Mouse (Mus musculus): ENCODE results near the gene Gm7168. TPM values are rescaled to one million over a fixed set of nuclear protein-coding genes. Genes with fewer than 3 reads are reported as not detected.
"Not testable (repeated sequence)": the region's sequence is repeated elsewhere in the genome, so short reads cannot be mapped to it uniquely, and the experiment has no call there.

The Gm7168 gene
- not detected in 2 replicates for polyA plus RNA-seq (2012; rRNA removed)
- polyA plus RNA-seq (2014; fragmentation: Nextera tagmentation; extraction: Ambion mirVana): not detected in 2 replicates

DNA sequence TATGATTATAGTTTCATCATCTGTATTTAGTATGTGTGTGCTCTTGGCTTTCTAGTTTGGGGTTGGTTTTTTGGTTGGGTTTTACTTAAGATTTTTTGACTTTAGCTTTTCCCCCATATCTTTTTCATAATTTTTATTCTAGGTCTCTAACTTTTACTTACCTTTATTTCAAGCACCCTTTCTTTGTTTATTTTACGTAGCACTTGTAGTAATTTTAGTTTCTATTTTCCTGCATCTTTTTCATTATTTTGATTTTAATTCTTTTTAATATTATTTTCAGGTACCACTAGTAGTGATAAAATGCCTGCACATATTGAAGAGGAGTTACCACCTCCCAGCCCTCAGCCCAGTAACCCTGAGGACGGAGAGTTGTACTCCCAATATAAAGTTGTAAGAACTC is at the start of gene Gm7168:
TSS of gene Gm7168 (plus strand) at position 301 of the 400 bp plus-strand sequence.
- H3K4me3 ChIP-seq (ENCODE audit: insufficient read depth in 1 of 2, low read depth in 2 of 2, low read length in 2 of 2); H3K4me2 ChIP-seq (ENCODE audit: low read depth); DNase-seq (ENCODE audit: low read depth in 3 of 3, low spot score in 3 of 3); H3K9ac ChIP-seq (replicated peaks); H3K27ac ChIP-seq; H3K9me3 ChIP-seq (ENCODE audit: control insufficient read depth, low read length); H3K27me3 ChIP-seq (ENCODE audit: control insufficient read depth, insufficient read depth, low read length); ATAC-seq (ENCODE audit: insufficient read depth); H3K36me3 ChIP-seq (replicated peaks; ENCODE audit: control insufficient read depth, insufficient read depth, low read depth); H3K4me1 ChIP-seq (replicated peaks; ENCODE audit: control insufficient read depth in 2 of 2, insufficient read depth in 2 of 2, low read length in 1 of 2): not testable (repeated sequence)
- 54% methylated on average over 1 of the region's 2 CpGs for WGBS (ENCODE audit: insufficient replicate concordance)

GRCm38 (mm10) chr17:13898838-13899237 is 49.3 kb upstream of the Gm7168 start:
- no peak overlapping the region for H3K27ac ChIP-seq
- DNase-seq (ENCODE audit: low read depth in 3 of 3, low spot score in 3 of 3): no peak
- H3K27me3 ChIP-seq (ENCODE audit: control insufficient read depth, insufficient read depth, low read length): no peaks in the 10 kb centered on the region
- no peaks in the 10 kb centered on the region for H3K4me1 ChIP-seq (replicated peaks; ENCODE audit: control insufficient read depth in 2 of 2, insufficient read depth in 2 of 2, low read length in 1 of 2)
- no peak for ATAC-seq (ENCODE audit: insufficient read depth)
- no peaks in the 10 kb centered on the region for H3K36me3 ChIP-seq (replicated peaks; ENCODE audit: control insufficient read depth, insufficient read depth, low read depth)
- no peaks in the 10 kb centered on the region for H3K9me3 ChIP-seq (ENCODE audit: control insufficient read depth, low read length)
- H3K9ac ChIP-seq (replicated peaks): no peak overlapping the region
- H3K4me3 ChIP-seq (ENCODE audit: insufficient read depth in 1 of 2, low read depth in 2 of 2, low read length in 2 of 2): no peak overlapping the region
- H3K4me2 ChIP-seq (ENCODE audit: low read depth): no peak overlapping the region
- WGBS (ENCODE audit: insufficient replicate concordance): 69% methylated on average over 17 of the region's 17 CpGs
- TF ChIP-seq CTCF (IDR thresholded peaks at IDR 0.05; ENCODE audit: low read depth) (no peak), EP300 (IDR thresholded peaks at IDR 0.05; ENCODE audit: low read depth) (no peak)

GRCm38 (mm10) chr17:13899241-13899640 is 48.9 kb upstream of the Gm7168 start:
- Histone ChIP-seq H3K27me3 (ENCODE audit: control insufficient read depth, insufficient read depth, low read length) (no peaks in the 10 kb centered on the region), H3K4me3 (ENCODE audit: insufficient read depth in 1 of 2, low read depth in 2 of 2, low read length in 2 of 2) (no peak overlapping the region), H3K4me2 (ENCODE audit: low read depth) (no peak overlapping the region), H3K9ac (replicated peaks) (no peak overlapping the region), H3K27ac (no peak overlapping the region), H3K36me3 (replicated peaks; ENCODE audit: control insufficient read depth, insufficient read depth, low read depth) (no peaks in the 10 kb centered on the region), H3K4me1 (replicated peaks; ENCODE audit: control insufficient read depth in 2 of 2, insufficient read depth in 2 of 2, low read length in 1 of 2) (no peaks in the 10 kb centered on the region), H3K9me3 (ENCODE audit: control insufficient read depth, low read length) (no peaks in the 10 kb centered on the region)
- DNase-seq (ENCODE audit: low read depth in 3 of 3, low spot score in 3 of 3) (no peak), ATAC-seq (ENCODE audit: insufficient read depth) (no peak)
- WGBS (ENCODE audit: insufficient replicate concordance): 56% methylated on average over 7 of the region's 7 CpGs
- TF ChIP-seq EP300 (IDR thresholded peaks at IDR 0.05; ENCODE audit: low read depth) (no peak), CTCF (IDR thresholded peaks at IDR 0.05; ENCODE audit: low read depth) (no peak)

GRCm38 (mm10) chr17:13903793-13904192 is 44.4 kb upstream of the Gm7168 start:
- Histone ChIP-seq H3K27ac (no peak overlapping the region), H3K4me2 (ENCODE audit: low read depth) (no peak overlapping the region), H3K27me3 (ENCODE audit: control insufficient read depth, insufficient read depth, low read length) (no peaks in the 10 kb centered on the region), H3K36me3 (replicated peaks; ENCODE audit: control insufficient read depth, insufficient read depth, low read depth) (no peaks in the 10 kb centered on the region), H3K4me1 (replicated peaks; ENCODE audit: control insufficient read depth in 2 of 2, insufficient read depth in 2 of 2, low read length in 1 of 2) (no peaks in the 10 kb centered on the region; a peak in 1 of 4 replicates), H3K4me3 (ENCODE audit: insufficient read depth in 1 of 2, low read depth in 2 of 2, low read length in 2 of 2) (no peak overlapping the region), H3K9me3 (ENCODE audit: control insufficient read depth, low read length) (no peaks in the 10 kb centered on the region), H3K9ac (replicated peaks) (no peak overlapping the region)
- ATAC-seq (ENCODE audit: insufficient read depth) (no peak), DNase-seq (ENCODE audit: low read depth in 3 of 3, low spot score in 3 of 3) (no peak)
- WGBS (ENCODE audit: insufficient replicate concordance): 61% methylated on average over 8 of the region's 8 CpGs
- no peak for TF ChIP-seq CTCF (IDR thresholded peaks at IDR 0.05; ENCODE audit: low read depth)
- TF ChIP-seq EP300 (IDR thresholded peaks at IDR 0.05; ENCODE audit: low read depth): no peak

DNA sequence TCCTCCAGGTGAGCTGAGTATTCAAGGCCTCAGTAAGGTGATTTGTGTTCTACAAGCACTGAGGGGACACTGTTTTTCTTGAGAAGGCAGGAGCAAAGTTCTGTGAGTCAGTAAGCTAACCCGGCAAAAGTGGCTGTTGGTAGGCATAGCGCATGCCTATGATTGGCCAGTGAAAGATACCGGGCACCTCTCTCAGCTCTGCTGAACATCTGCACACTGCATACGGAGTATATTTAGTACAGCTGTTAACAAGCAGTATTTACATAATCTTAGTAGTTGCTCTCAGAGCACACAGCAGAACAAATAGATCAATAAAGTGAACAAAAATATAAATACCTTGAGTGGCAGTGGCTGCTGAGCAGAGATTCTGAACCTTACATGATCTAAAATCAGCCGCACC is 41.1 kb upstream of the Gm7168 start:
- Histone ChIP-seq H3K4me3 (ENCODE audit: insufficient read depth in 1 of 2, low read depth in 2 of 2, low read length in 2 of 2) (no peak overlapping the region), H3K4me2 (ENCODE audit: low read depth) (no peak overlapping the region), H3K4me1 (replicated peaks; ENCODE audit: control insufficient read depth in 2 of 2, insufficient read depth in 2 of 2, low read length in 1 of 2) (no peaks in the 10 kb centered on the region; a peak in 1 of 4 replicates), H3K9ac (replicated peaks) (no peak overlapping the region), H3K9me3 (ENCODE audit: control insufficient read depth, low read length) (no peaks in the 10 kb centered on the region), H3K27ac (no peak overlapping the region), H3K27me3 (ENCODE audit: control insufficient read depth, insufficient read depth, low read length) (no peaks in the 10 kb centered on the region), H3K36me3 (replicated peaks; ENCODE audit: control insufficient read depth, insufficient read depth, low read depth) (no peaks in the 10 kb centered on the region)
- TF ChIP-seq EP300 (IDR thresholded peaks at IDR 0.05; ENCODE audit: low read depth) (no peak), CTCF (IDR thresholded peaks at IDR 0.05; ENCODE audit: low read depth) (no peak)
- 73% methylated on average over 5 of the region's 5 CpGs for WGBS (ENCODE audit: insufficient replicate concordance)
- DNase-seq (ENCODE audit: low read depth in 3 of 3, low spot score in 3 of 3) (no peak), ATAC-seq (ENCODE audit: insufficient read depth) (no peak)
